Mouse (Mus musculus): ENCODE measurements around the gene Slc9a8. TPM values are rescaled to one million over a fixed set of nuclear protein-coding genes. Genes with fewer than 3 reads are reported as not detected.

Gene Slc9a8
- total and polyA plus RNA-seq, 2 experiments from 2014 or later: 10.7 to 51.5 TPM

- Histone ChIP-seq H3K27me3 (ENCODE audit: control insufficient read depth, insufficient read depth, low read length) (no peaks in the 10 kb centered on the region), H3K27ac (ENCODE audit: low read depth) (peak overlapping the region; percentile 80), H3K4me3 (ENCODE audit: low read depth, low read length) (no peak overlapping the region), H3K4me1 (ENCODE audit: control insufficient read depth, insufficient read depth) (peaks cover 31% of the 10 kb centered on the region), H3K4me2 (ENCODE audit: low read depth, low read length) (no peak overlapping the region), H3K9me3 (replicated peaks; ENCODE audit: control insufficient read depth, low read length) (no peaks in the 10 kb centered on the region), H3K36me3 (replicated peaks; ENCODE audit: control insufficient read depth, insufficient read depth, low read length) (no peaks in the 10 kb centered on the region), H3K9ac (replicated peaks; ENCODE audit: low read depth, low read length) (no peak overlapping the region)
- ATAC-seq (ENCODE audit: insufficient read depth, low read depth) (peak; percentile 80), DNase-seq (ENCODE audit: low spot score) (peak; percentile 74)
- WGBS: 39% methylated on average over 8 of the region's 8 CpGs
- 0 out of 2 replicates have a peak, but pooled peaks have one; percentile 1 for TF ChIP-seq CTCF (IDR thresholded peaks at IDR 0.05; ENCODE audit: low read depth)
- no peak for TF ChIP-seq EP300 (IDR thresholded peaks at IDR 0.05; ENCODE audit: low read depth)
Observed at GRCm38 (mm10) chr2:167376160-167376564, 45.4 kb upstream of the Slc9a8 start.

- peaks cover 30% of the 10 kb centered on the region for H3K4me1 ChIP-seq (ENCODE audit: control insufficient read depth, insufficient read depth)
- DNase-seq (ENCODE audit: low spot score): no peak
- no peaks in the 10 kb centered on the region for H3K36me3 ChIP-seq (replicated peaks; ENCODE audit: control insufficient read depth, insufficient read depth, low read length)
- H3K4me2 ChIP-seq (ENCODE audit: low read depth, low read length): no peak overlapping the region
- no peaks in the 10 kb centered on the region for H3K27me3 ChIP-seq (ENCODE audit: control insufficient read depth, insufficient read depth, low read length)
- no peak overlapping the region for H3K27ac ChIP-seq (ENCODE audit: low read depth)
- TF ChIP-seq CTCF (IDR thresholded peaks at IDR 0.05; ENCODE audit: low read depth) (no peak), EP300 (IDR thresholded peaks at IDR 0.05; ENCODE audit: low read depth) (no peak)
- H3K4me3 ChIP-seq (ENCODE audit: low read depth, low read length): no peak overlapping the region
- no peak overlapping the region for H3K9ac ChIP-seq (replicated peaks; ENCODE audit: low read depth, low read length)
- no peaks in the 10 kb centered on the region for H3K9me3 ChIP-seq (replicated peaks; ENCODE audit: control insufficient read depth, low read length)
- no peak for ATAC-seq (ENCODE audit: insufficient read depth, low read depth)
- 48% methylated on average over 3 of the region's 3 CpGs for WGBS
Observed at GRCm38 (mm10) chr2:167377697-167378096, 43.8 kb upstream of the Slc9a8 start.

GRCm38 (mm10) chr2:167378972-167379371, 42.5 kb upstream of the Slc9a8 start:
- H3K9ac ChIP-seq (replicated peaks; ENCODE audit: low read depth, low read length): no peak overlapping the region

GRCm38 (mm10) chr2:167380615-167381285, 40.8 kb upstream of the Slc9a8 start:
- no peaks in the 10 kb centered on the region for H3K36me3 ChIP-seq (replicated peaks; ENCODE audit: control insufficient read depth, insufficient read depth, low read length)
- no peak overlapping the region for H3K9ac ChIP-seq (replicated peaks; ENCODE audit: low read depth, low read length)
- H3K27me3 ChIP-seq (ENCODE audit: control insufficient read depth, insufficient read depth, low read length): no peaks in the 10 kb centered on the region
- 52% methylated on average over 7 of the region's 7 CpGs for WGBS
- DNase-seq (ENCODE audit: low spot score) (no peak), ATAC-seq (ENCODE audit: insufficient read depth, low read depth) (no peak)
- H3K27ac ChIP-seq (ENCODE audit: low read depth): no peak overlapping the region
- TF ChIP-seq EP300 (IDR thresholded peaks at IDR 0.05; ENCODE audit: low read depth) (no peak), CTCF (IDR thresholded peaks at IDR 0.05; ENCODE audit: low read depth) (no peak)
- peaks cover 27% of the 10 kb centered on the region for H3K4me1 ChIP-seq (ENCODE audit: control insufficient read depth, insufficient read depth)
- no peaks in the 10 kb centered on the region for H3K9me3 ChIP-seq (replicated peaks; ENCODE audit: control insufficient read depth, low read length)
- no peak overlapping the region for H3K4me2 ChIP-seq (ENCODE audit: low read depth, low read length)
- H3K4me3 ChIP-seq (ENCODE audit: low read depth, low read length): no peak overlapping the region

More at GRCm38 (mm10) chr2:167378972-167379371, 42.5 kb upstream of the Slc9a8 start:
- H3K4me2 ChIP-seq (ENCODE audit: low read depth, low read length): no peak overlapping the region
- DNase-seq (ENCODE audit: low spot score) (no peak), ATAC-seq (ENCODE audit: insufficient read depth, low read depth) (no peak)
- peaks cover 25% of the 10 kb centered on the region; the same call in 1 of the 2 replicates for H3K4me1 ChIP-seq (ENCODE audit: control insufficient read depth, insufficient read depth)
- H3K36me3 ChIP-seq (replicated peaks; ENCODE audit: control insufficient read depth, insufficient read depth, low read length): no peaks in the 10 kb centered on the region
- H3K27me3 ChIP-seq (ENCODE audit: control insufficient read depth, insufficient read depth, low read length): no peaks in the 10 kb centered on the region
- no peaks in the 10 kb centered on the region for H3K9me3 ChIP-seq (replicated peaks; ENCODE audit: control insufficient read depth, low read length)
- TF ChIP-seq CTCF (IDR thresholded peaks at IDR 0.05; ENCODE audit: low read depth) (no peak), EP300 (IDR thresholded peaks at IDR 0.05; ENCODE audit: low read depth) (no peak)
- H3K4me3 ChIP-seq (ENCODE audit: low read depth, low read length): no peak overlapping the region
- WGBS: 56% methylated on average over 4 of the region's 4 CpGs
- H3K27ac ChIP-seq (ENCODE audit: low read depth): no peak overlapping the region

- WGBS: 57% methylated on average over 7 of the region's 7 CpGs
- no peaks in the 10 kb centered on the region for H3K9me3 ChIP-seq (replicated peaks; ENCODE audit: control insufficient read depth, low read length)
Observed at GRCm38 (mm10) chr2:167381596-167381995, 39.9 kb upstream of the Slc9a8 start.

GRCm38 (mm10) chr2:167382389-167382788, 39.1 kb upstream of the Slc9a8 start:
- no peak overlapping the region for H3K4me3 ChIP-seq (ENCODE audit: low read depth, low read length)
- no peak for TF ChIP-seq CTCF (IDR thresholded peaks at IDR 0.05; ENCODE audit: low read depth)
- no peak for TF ChIP-seq EP300 (IDR thresholded peaks at IDR 0.05; ENCODE audit: low read depth)
- H3K27me3 ChIP-seq (ENCODE audit: control insufficient read depth, insufficient read depth, low read length): no peaks in the 10 kb centered on the region
- WGBS: 93% methylated on average over 7 of the region's 7 CpGs
- DNase-seq (ENCODE audit: low spot score) (no peak), ATAC-seq (ENCODE audit: insufficient read depth, low read depth) (no peak)
- no peak overlapping the region for H3K27ac ChIP-seq (ENCODE audit: low read depth)
- H3K36me3 ChIP-seq (replicated peaks; ENCODE audit: control insufficient read depth, insufficient read depth, low read length): no peaks in the 10 kb centered on the region
- peaks cover 18% of the 10 kb centered on the region for H3K4me1 ChIP-seq (ENCODE audit: control insufficient read depth, insufficient read depth)
- H3K9me3 ChIP-seq (replicated peaks; ENCODE audit: control insufficient read depth, low read length): no peaks in the 10 kb centered on the region
- H3K4me2 ChIP-seq (ENCODE audit: low read depth, low read length): no peak overlapping the region
- no peak overlapping the region for H3K9ac ChIP-seq (replicated peaks; ENCODE audit: low read depth, low read length)

More at GRCm38 (mm10) chr2:167381596-167381995, 39.9 kb upstream of the Slc9a8 start:
- Histone ChIP-seq H3K27ac (ENCODE audit: low read depth) (no peak overlapping the region), H3K4me3 (ENCODE audit: low read depth, low read length) (no peak overlapping the region), H3K9ac (replicated peaks; ENCODE audit: low read depth, low read length) (no peak overlapping the region), H3K4me2 (ENCODE audit: low read depth, low read length) (no peak overlapping the region), H3K36me3 (replicated peaks; ENCODE audit: control insufficient read depth, insufficient read depth, low read length) (no peaks in the 10 kb centered on the region), H3K27me3 (ENCODE audit: control insufficient read depth, insufficient read depth, low read length) (no peaks in the 10 kb centered on the region), H3K4me1 (ENCODE audit: control insufficient read depth, insufficient read depth) (peaks cover 19% of the 10 kb centered on the region)
- DNase-seq (ENCODE audit: low spot score) (no peak), ATAC-seq (ENCODE audit: insufficient read depth, low read depth) (no peak)
- TF ChIP-seq EP300 (IDR thresholded peaks at IDR 0.05; ENCODE audit: low read depth) (no peak), CTCF (IDR thresholded peaks at IDR 0.05; ENCODE audit: low read depth) (no peak)
